Mouse (Mus musculus): Measurements from ENCODE around the gene Foxj1.

- TF ChIP-seq POLR2AphosphoS2 (IDR thresholded peaks at IDR 0.05; ENCODE audit: low read depth, low read length) (no peak), EP300 (IDR thresholded peaks at IDR 0.05; ENCODE audit: low read length) (peak; percentile 70), CTCF (conservative IDR thresholded peaks at IDR 0.05 in 1 of 2, IDR thresholded peaks at IDR 0.05 in 1 of 2; ENCODE audit: low read depth in 2 of 2, low read length in 2 of 2) (no peak; a peak in 1 of 4 replicates), CHD1 (IDR thresholded peaks at IDR 0.05; ENCODE audit: low read depth, low read length) (no peak), MAFK (IDR thresholded peaks at IDR 0.05; ENCODE audit: insufficient replicate concordance, low read length) (no peak), POLR2A (IDR thresholded peaks at IDR 0.05; ENCODE audit: low read depth, low read length) (no peak)
Measured at GRCm38 (mm10) chr11:116380767-116381166, 45.6 kb upstream of the Foxj1 start.

Data from CH12.LX (cell line).